Mouse (Mus musculus) spleen, adult 12 weeks (tissue): ENCODE results near the gene Tnfaip6.
"Not testable (repeated sequence)": the region's sequence is repeated elsewhere in the genome, so short reads cannot be mapped to it uniquely, and the experiment has no call there.

ENCODE experiments used
- DNase-seq: peaks from one replicate; pipeline ENCODE4 v3.0.0; 2022; ENCODE audit warnings: low spot score

Gene Tnfaip6

GRCm38 (mm10) chr2:52037882-52038281 is at the start of gene Tnfaip6:
Gene Tnfaip6 (plus strand): TSS chr2:52038009.
- no peak for DNase-seq

DNA sequence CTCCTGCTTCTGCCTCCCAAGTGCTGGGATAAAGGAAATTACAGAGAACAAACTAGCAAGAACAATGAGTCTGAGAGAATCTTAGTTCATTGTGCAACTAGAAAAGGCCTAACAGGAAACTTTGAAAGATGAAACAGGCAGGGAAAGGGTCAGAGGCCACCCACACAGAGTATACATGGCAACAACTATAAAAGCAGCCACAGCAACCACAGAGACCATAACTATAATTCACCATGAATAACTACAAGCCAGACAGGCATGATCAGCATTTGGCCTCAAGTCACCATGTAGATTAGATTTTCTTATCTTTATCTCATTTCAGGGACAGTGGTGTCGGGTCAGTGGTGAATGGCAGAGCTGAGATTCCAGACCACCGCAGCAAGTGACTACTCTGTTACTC is 48.2 kb upstream of the Tnfaip6 start:
- no peak for DNase-seq

DNA sequence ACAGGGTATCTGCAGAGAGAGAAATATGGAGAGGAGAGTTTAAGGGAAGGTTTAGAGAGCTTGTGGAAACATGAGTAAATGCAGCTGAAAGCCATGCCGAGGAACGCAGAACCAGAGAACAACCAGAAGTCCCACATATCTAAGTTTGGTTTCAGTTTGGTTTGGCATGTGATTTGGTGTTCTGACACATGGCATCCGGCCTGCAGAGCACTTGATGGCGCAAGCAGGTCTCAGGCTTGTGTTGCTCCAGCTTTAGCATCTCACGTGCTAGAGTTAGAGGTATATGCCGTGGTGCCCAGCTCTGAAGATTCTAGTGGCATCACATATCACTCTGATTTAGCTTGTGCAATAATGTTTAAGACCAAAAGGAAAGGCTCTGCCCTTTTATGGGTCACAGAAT is 46.4 kb upstream of the Tnfaip6 start:
- DNase-seq, result no peak

DNA sequence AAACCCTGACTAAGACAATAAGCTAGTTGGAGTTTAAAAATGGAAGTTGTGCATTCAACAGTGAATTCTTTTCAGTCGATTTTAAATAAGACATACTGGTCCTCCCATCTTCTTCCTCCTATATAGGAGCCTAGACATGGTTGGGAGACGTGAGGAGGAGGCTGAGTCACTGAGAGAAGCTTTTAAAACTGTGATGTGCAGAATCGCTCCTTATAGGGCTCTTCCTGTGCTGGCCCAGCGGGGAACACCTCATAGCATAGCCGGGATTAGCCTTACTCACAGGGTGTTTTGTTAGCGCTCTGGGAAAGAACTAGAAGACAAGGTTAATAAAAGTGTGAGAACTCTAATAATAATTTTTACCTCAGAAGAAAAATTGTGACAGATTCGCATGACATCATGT is 37.8 kb upstream of the Tnfaip6 start:
- no peak for DNase-seq

DNA sequence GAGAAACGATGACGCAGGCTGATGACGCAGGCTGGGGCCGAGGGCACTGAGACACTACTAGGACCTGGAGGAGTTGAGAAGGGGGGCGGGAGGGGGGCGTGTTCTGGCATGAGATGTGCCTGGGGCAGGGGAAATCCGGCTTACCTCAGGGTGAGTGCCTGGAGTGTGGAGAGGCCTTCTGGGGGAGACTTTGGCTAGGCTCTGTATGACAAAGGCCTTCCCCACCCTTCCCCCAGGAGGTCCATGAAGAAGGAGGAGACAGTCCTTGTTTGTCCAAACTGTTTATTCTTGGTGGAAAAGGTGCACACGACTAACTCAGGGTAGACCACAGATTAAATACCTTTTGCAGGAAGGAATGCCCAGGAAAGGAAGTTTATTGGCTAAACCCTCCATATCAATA is 36.3 kb upstream of the Tnfaip6 start:
- no peak for DNase-seq

GRCm38 (mm10) chr2:52002299-52002698 is 35.5 kb upstream of the Tnfaip6 start:
- not testable (repeated sequence) for DNase-seq

DNA sequence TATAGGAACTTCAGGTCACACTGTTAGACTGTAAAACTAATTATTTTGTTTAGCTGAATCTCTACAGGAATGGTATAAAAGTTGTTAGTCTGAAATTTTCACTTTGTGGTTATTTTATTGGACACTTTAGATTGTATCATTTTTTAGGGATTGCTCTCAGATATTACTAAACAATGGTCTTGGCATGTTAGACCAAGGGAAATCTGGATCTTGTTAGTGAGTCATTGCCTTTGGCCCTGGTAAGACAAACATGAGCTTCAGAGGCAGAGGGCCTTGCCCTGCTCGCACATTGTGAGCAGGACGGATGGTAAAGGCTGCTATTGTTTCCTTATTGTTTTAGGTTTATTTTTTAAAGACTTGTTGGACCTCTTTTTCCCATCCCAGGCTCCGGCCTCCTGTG is 31.4 kb upstream of the Tnfaip6 start:
- DNase-seq, result no peak

- not testable (repeated sequence) for DNase-seq
These were observed 26.0 kb upstream of the Tnfaip6 start for GRCm38 (mm10) chr2:52011820-52012219.

GRCm38 (mm10) chr2:52013306-52013820 is 24.4 kb upstream of the Tnfaip6 start:
- no peak for DNase-seq

- no peak for DNase-seq
These were observed 21.4 kb upstream of the Tnfaip6 start for GRCm38 (mm10) chr2:52016361-52016760.

DNA sequence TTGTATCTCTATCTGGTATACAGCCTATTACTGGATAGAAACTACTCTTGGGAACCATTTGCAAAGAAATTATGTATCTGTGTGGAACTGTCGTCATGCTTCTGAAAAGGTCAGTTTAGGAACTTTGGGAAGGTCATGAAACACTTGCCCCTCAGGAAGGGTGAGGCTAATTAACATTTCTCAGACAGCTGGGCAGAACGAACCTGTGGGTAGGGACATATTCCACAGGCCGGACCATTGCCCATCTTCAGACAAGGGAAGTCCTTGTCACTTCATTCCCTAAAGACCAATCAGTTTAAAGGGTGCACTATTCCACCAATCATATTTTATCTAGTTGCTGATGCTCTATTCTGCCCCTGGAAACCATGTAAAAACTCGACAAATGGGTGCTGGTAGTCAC is 10.7 kb upstream of the Tnfaip6 start:
- no peak for DNase-seq

DNA sequence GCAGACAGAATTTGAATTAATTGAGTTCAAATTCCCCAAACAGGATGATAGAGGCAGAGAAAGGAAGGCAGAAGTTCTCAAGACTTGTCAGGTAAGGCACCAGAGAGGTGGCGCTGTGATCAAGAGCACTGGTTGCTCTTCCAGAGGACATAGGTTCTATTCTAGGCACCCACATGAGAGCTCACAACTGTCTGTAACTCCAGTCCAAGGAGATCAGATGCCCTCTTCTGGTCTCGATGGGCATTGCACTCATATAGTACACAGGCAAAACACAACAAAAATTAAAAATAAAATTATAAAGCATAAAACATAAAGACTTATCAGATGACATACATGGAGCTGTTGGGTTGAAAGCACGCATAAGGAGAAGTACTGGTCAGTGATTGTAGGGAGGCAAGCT is 8.4 kb upstream of the Tnfaip6 start:
- DNase-seq, result no peak

- no peak for DNase-seq
These were observed 6.3 kb upstream of the Tnfaip6 start for GRCm38 (mm10) chr2:52031491-52031890.

GRCm38 (mm10) chr2:52034601-52035000 is 3.2 kb upstream of the Tnfaip6 start:
- DNase-seq, result no peak

- DNase-seq, result no peak
These were observed 2.7 kb upstream of the Tnfaip6 start for GRCm38 (mm10) chr2:52035144-52035543.

GRCm38 (mm10) chr2:52036929-52037595 is 747 bp upstream of the Tnfaip6 start:
- DNase-seq, result no peak

- DNase-seq, result no peak
These were observed 749 bp downstream of the Tnfaip6 start for GRCm38 (mm10) chr2:52038558-52038957.

DNA sequence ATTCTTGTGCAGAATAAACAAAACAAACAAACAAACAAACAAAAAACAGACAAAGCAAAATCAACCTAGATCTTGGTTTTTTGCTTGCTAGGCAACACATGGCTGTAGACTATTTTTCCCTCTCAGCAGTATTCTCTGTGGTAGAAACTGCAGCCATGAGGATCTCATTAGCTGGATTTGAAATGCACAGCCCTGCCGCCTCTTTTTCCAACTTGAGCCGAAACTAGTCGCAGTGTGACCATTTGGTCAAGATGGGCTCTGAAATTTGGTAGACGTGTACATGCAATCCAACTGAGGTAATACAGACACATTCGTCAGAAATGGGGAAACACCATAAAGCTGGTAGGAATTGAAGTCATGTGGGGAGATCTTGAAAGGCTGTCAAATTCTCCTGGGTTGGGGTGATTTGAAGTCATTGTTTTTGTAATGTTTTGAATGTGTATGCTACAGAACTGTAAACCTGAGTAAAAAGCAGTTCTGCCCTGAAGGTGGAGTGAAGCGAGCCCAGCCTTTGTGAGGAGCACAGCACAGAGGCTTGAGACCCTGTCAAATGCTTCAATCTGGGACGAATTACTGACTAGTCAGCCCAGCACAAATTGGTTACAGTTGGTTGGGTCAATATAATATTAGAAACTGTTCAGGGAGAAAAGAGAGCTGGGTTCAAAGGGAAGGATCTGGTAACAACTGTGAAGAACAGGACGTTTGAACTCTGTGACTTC is 1.4 kb downstream of the Tnfaip6 start:
- DNase-seq, result no peak

- no peak for DNase-seq
These were observed 4.3 kb downstream of the Tnfaip6 start for GRCm38 (mm10) chr2:52042132-52042531.

- no peak for DNase-seq
These were observed 4.9 kb downstream of the Tnfaip6 start for GRCm38 (mm10) chr2:52042714-52043113.

DNA sequence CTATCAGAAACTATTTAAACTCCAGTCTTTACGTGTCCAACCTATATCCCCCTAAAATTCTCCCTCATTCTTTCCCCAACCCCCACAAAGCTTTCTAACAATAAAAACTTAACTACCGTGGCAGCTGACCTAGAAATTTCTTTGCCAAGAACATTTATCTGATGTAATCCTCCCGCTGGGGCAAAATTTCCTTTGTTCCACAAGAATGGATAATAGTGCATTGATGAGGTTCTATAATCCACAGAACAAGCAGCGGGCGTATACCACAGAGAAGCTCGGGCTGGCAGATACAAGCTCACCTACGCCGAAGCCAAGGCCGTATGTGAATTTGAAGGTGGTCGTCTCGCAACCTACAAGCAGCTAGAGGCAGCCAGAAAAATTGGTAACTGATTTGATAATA is 5.7 kb downstream of the Tnfaip6 start:
- no peak for DNase-seq

DNA sequence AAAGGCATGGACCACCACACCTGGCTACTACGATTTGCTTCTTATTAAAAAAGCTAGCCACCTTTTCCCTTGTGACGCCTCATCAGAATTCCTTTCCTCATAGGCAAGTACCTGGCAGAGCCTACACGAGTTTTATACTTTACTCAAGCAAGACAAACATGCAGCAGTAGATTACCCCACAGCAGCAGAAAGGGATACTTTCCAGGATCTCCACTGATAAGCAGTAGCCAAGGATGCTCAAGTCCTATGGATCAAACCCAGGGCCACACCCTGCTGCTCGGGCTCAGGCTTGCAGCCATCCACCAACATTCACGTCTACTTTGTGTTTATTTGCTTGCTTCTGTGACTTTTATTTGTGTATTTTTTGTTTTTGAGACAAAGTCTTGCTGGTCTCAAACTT is 8.2 kb downstream of the Tnfaip6 start:
- DNase-seq, result no peak

- DNase-seq, result no peak
These were observed 13.0 kb downstream of the Tnfaip6 start for GRCm38 (mm10) chr2:52050823-52051222.

- DNase-seq, result no peak
These were observed 14.5 kb downstream of the Tnfaip6 start for GRCm38 (mm10) chr2:52052335-52052734.
